In genomic region chr8:113636280-113636628, GRCm38 (mm10) we compare ENCODE assay signal across 8 mouse cellular contexts. TPM values are rescaled to one million over a fixed set of nuclear protein-coding genes. Genes with fewer than 3 reads are reported as not detected.
DNase-seq lines count a peak whose midpoint lies in the region; ATAC-seq and TF ChIP-seq lines count a peak whose summit lies in the region.

No protein-coding gene starts in this region.

- no peak for TF ChIP-seq CTCF in heart, adult 2 months (IDR thresholded peaks at IDR 0.05)
- no peak for TF ChIP-seq CTCF in E14TG2a.4 (conservative IDR thresholded peaks at IDR 0.05; ENCODE audit: low read length)

- no peaks in the 10 kb centered on the region for H3K36me3 ChIP-seq in heart, adult 2 months (ENCODE audit: control insufficient read depth, insufficient read depth, low read length)
- peaks cover 26% of the 10 kb centered on the region for H3K36me3 ChIP-seq in E14TG2a.4 (ENCODE audit: insufficient read depth, low read length)
- peaks cover 38% of the 10 kb centered on the region for H3K36me3 ChIP-seq in hindbrain, embryonic 10.5 days

- intact Hi-C loops in heart, adult 2 months (cut with DNase I): loop anchor here (10.0 kb wide), 1 partner anchor 799 kb away; the partner anchor contains the start of gene Wwox

- DNase-seq in heart, adult 2 months: no peak
- no peak for DNase-seq in heart, adult 11 months
- DNase-seq in hindbrain, embryonic 10.5 days (ENCODE audit: low spot score): no peak
- no peak for DNase-seq in adrenal gland, postnatal 14 days
- no peak for DNase-seq in left cerebral cortex, adult 8-10 months (ENCODE audit: low spot score in 2 of 2)
- DNase-seq in kidney, postnatal 25 days: no peak

- ATAC-seq in megakaryocyte, adult 5-6 weeks (ENCODE audit: poor library complexity, severe bottlenecking): peak; percentile 5; the same call in 1 of the 2 replicates

- no peaks in the 10 kb centered on the region for H3K79me2 ChIP-seq in heart, adult 2 months (replicated peaks; ENCODE audit: control insufficient read depth, insufficient read depth, low read length)

- TF ChIP-seq EP300 in heart, adult 2 months (IDR thresholded peaks at IDR 0.05; ENCODE audit: insufficient read depth, low read depth, low read length): no peak

- no peaks in the 10 kb centered on the region for H3K9me3 ChIP-seq in E14TG2a.4 (ENCODE audit: low read length)
- no peaks in the 10 kb centered on the region for H3K9me3 ChIP-seq in hindbrain, embryonic 10.5 days

- H3K4me3 ChIP-seq in heart, adult 2 months: peak overlapping the region; percentile 92
- H3K4me3 ChIP-seq in E14TG2a.4 (replicated peaks; ENCODE audit: low read length): peak overlapping the region; percentile 92
- peak overlapping the region; percentile 81 for H3K4me3 ChIP-seq in hindbrain, embryonic 10.5 days

- H3K27me3 ChIP-seq in heart, adult 2 months (ENCODE audit: control insufficient read depth, insufficient read depth, low read length): no peaks in the 10 kb centered on the region
- H3K27me3 ChIP-seq in E14TG2a.4 (ENCODE audit: insufficient read depth, low read length): no peaks in the 10 kb centered on the region
- H3K27me3 ChIP-seq in hindbrain, embryonic 10.5 days (ENCODE audit: insufficient read depth, poor library complexity, severe bottlenecking): no peaks in the 10 kb centered on the region

- WGBS in heart, adult 2 months: 40% methylated on average over 5 of the region's 5 CpGs
- 39% methylated on average over 5 of the region's 5 CpGs for WGBS in hindbrain, embryonic 10.5 days

- H3K9ac ChIP-seq in heart, adult 2 months (ENCODE audit: low read depth, low read length): peak overlapping the region; percentile 71

- peak overlapping the region; percentile 98; the same call in 1 of the 2 replicates for H3K27ac ChIP-seq in heart, adult 2 months
- peak overlapping the region; percentile 97 for H3K27ac ChIP-seq in hindbrain, embryonic 10.5 days

- H3K4me1 ChIP-seq in heart, adult 2 months (ENCODE audit: control insufficient read depth, insufficient read depth, low read length): 0 out of 2 replicates have a peak, but pooled peaks cover 2% of the 10 kb centered on the region
- H3K4me1 ChIP-seq in E14TG2a.4 (replicated peaks; ENCODE audit: low read depth, low read length): peaks cover 28% of the 10 kb centered on the region
- peaks cover 24% of the 10 kb centered on the region for H3K4me1 ChIP-seq in hindbrain, embryonic 10.5 days (replicated peaks)

- no peak for TF ChIP-seq POLR2A in heart, adult 2 months (IDR thresholded peaks at IDR 0.05; ENCODE audit: insufficient read depth, low read depth, low read length)

RNA-seq across cellular contexts. Expression of gene Mon1b, which starts 0.9 kb away (rescaled TPM):
- total RNA-seq in heart, adult 2 months (2021): 1 to 10 TPM; 6.2 to 6.6 TPM
- polyA plus RNA-seq in heart, adult 2 months (2012; rRNA removed): 2.7 and 3.3 TPM in 2 replicates
- polyA plus RNA-seq in hindbrain, embryonic 10.5 days (2016; fragmentation: Nextera tagmentation; extraction: Ambion mirVana): 10.2 and 11.5 TPM in 2 replicates
- total RNA-seq in megakaryocyte, adult 5-6 weeks (2015): 14.9 and 16.4 TPM in 2 replicates
- 19.9 and 22.4 TPM in 2 replicates for total RNA-seq in megakaryocyte, adult 5-6 weeks (2017)
- 15.6 and 15.9 TPM in 2 replicates for total RNA-seq in adrenal gland, postnatal 14 days (2021)
- 10 to 100 TPM; 22.0 to 26.2 (median 23.0) TPM for total RNA-seq in left cerebral cortex, adult 8-10 months (2022)

RNA-seq across cellular contexts. Expression of gene Syce1l, which starts 6.8 kb away (rescaled TPM):
- total RNA-seq in heart, adult 2 months (2021): not detected
- not detected in 2 replicates for polyA plus RNA-seq in heart, adult 2 months (2012; rRNA removed)
- not detected in 2 replicates for polyA plus RNA-seq in hindbrain, embryonic 10.5 days (2016; fragmentation: Nextera tagmentation; extraction: Ambion mirVana)
- not detected in 2 replicates for total RNA-seq in megakaryocyte, adult 5-6 weeks (2015)
- total RNA-seq in megakaryocyte, adult 5-6 weeks (2017): not detected in 2 replicates
- not detected in 2 replicates for total RNA-seq in adrenal gland, postnatal 14 days (2021)
- under 1 TPM in 1 of 4 experiments, not detected in 3; 0.48 TPM for total RNA-seq in left cerebral cortex, adult 8-10 months (2022)
